15 mouse cellular contexts compared by ENCODE assay signal in genomic region chr9:123968290-123968912, GRCm38 (mm10). TPM values are rescaled to one million over a fixed set of nuclear protein-coding genes. Genes with fewer than 3 reads are reported as not detected.
A peak's percentile ranks its signal among the peaks of the same experiment; 100 is the strongest.
DNase-seq lines count a peak whose midpoint lies in the region; ATAC-seq and TF ChIP-seq lines count a peak whose summit lies in the region.
"Had no signal": no experiment of that assay in that cellular context is flagged by ENCODE, and none has a peak within 500 bp of the region (broad histone marks: within the 10 kb centered on the region; RNA-seq: fewer than 3 reads in every experiment).

Ccr1 (minus strand) TSS chr9:123968692.

- H3K4me1 ChIP-seq in liver, embryonic 12.5 days = peaks cover 19% of the 10 kb centered on the region
- H3K4me1 ChIP-seq in liver, embryonic 11.5 days (replicated peaks; ENCODE audit: control insufficient read depth, insufficient read depth, low read length) = peaks cover 3% of the 10 kb centered on the region
- peaks cover 16% of the 10 kb centered on the region for H3K4me1 ChIP-seq in bone marrow macrophage, adult 2 months (ENCODE audit: control insufficient read depth, insufficient read depth, low read length)
- H3K4me1 ChIP-seq in lung, embryonic 14.5 days (ENCODE audit: insufficient read depth) = no peaks in the 10 kb centered on the region
- peaks cover 2% of the 10 kb centered on the region; the same call in 1 of the 2 replicates for H3K4me1 ChIP-seq in small intestine, adult 2 months (ENCODE audit: control insufficient read depth, insufficient read depth, insufficient read length, low read length)
- H3K4me1 ChIP-seq in forebrain, embryonic 10.5 days = no peaks in the 10 kb centered on the region
- H3K4me1 ChIP-seq: heart, embryonic 13.5 days; limb, embryonic 13.5 days; midbrain, embryonic 13.5 days; neural tube, embryonic 13.5 days had no signal

- no peak for ATAC-seq in liver, embryonic 12.5 days
- no peak for ATAC-seq in liver, embryonic 11.5 days (replicated peaks; ENCODE audit: low FRiP score)
- no peak for ATAC-seq in lung, embryonic 14.5 days (ENCODE audit: insufficient read depth)
- ATAC-seq: midbrain, embryonic 13.5 days had no signal

- no peak within 1 kb of the TSS for H3K4me3 ChIP-seq in liver, embryonic 12.5 days
- no peak within 1 kb of the TSS for H3K4me3 ChIP-seq in liver, embryonic 11.5 days (ENCODE audit: low read depth, low read length)
- H3K4me3 ChIP-seq in bone marrow macrophage, adult 2 months (ENCODE audit: insufficient read depth, low read length) = no peak within 1 kb of the TSS
- no peak within 1 kb of the TSS for H3K4me3 ChIP-seq in lung, embryonic 14.5 days (ENCODE audit: low read depth, low read length)
- H3K4me3 ChIP-seq in small intestine, adult 2 months (ENCODE audit: low read depth, low read length) = no peak within 1 kb of the TSS
- no peak within 1 kb of the TSS for H3K4me3 ChIP-seq in forebrain, embryonic 10.5 days
- H3K4me3 ChIP-seq: heart, embryonic 13.5 days; limb, embryonic 13.5 days; midbrain, embryonic 13.5 days; neural tube, embryonic 13.5 days had no signal

- no peak for TF ChIP-seq POLR2A in bone marrow macrophage, adult 2 months (IDR thresholded peaks at IDR 0.05; ENCODE audit: borderline replicate concordance, low read depth, low read length)
- TF ChIP-seq POLR2A in small intestine, adult 2 months (IDR thresholded peaks at IDR 0.05; ENCODE audit: low read depth, low read length) = no peak

- no peak for DNase-seq in liver, embryonic 11.5 days (ENCODE audit: low spot score)
- DNase-seq in lung, embryonic 14.5 days = peak; percentile 5
- DNase-seq in cerebellum, postnatal 25 days = no peak
- no peak for DNase-seq in forebrain, embryonic 10.5 days (ENCODE audit: extremely low spot score, low spot score)
- DNase-seq: cerebellum, postnatal 36 days; layer of hippocampus, adult 9-11 months; thymus, adult 2 months had no signal

- H3K27ac ChIP-seq in liver, embryonic 12.5 days = peak within 1 kb of the TSS; percentile 59; the same call in 1 of the 2 replicates
- no peak within 1 kb of the TSS for H3K27ac ChIP-seq in liver, embryonic 11.5 days (ENCODE audit: low read depth, low read length)
- peak within 1 kb of the TSS; percentile 13; the same call in 1 of the 2 replicates for H3K27ac ChIP-seq in bone marrow macrophage, adult 2 months (ENCODE audit: insufficient read depth, low read depth, low read length)
- no peak within 1 kb of the TSS for H3K27ac ChIP-seq in lung, embryonic 14.5 days (ENCODE audit: low read depth)
- H3K27ac ChIP-seq in small intestine, adult 2 months (ENCODE audit: insufficient read depth, low read depth, low read length) = peak within 1 kb of the TSS; percentile 16; the same call in 1 of the 2 replicates
- no peak within 1 kb of the TSS for H3K27ac ChIP-seq in forebrain, embryonic 10.5 days
- H3K27ac ChIP-seq: heart, embryonic 13.5 days; hindbrain, embryonic 14.5 days; limb, embryonic 13.5 days; midbrain, embryonic 13.5 days; neural tube, embryonic 13.5 days had no signal

- no peak within 1 kb of the TSS for H3K9ac ChIP-seq in liver, embryonic 12.5 days
- H3K9ac ChIP-seq in liver, embryonic 11.5 days (ENCODE audit: low read depth, low read length) = no peak within 1 kb of the TSS
- H3K9ac ChIP-seq in lung, embryonic 14.5 days = no peak within 1 kb of the TSS
- H3K9ac ChIP-seq: heart, embryonic 13.5 days; hindbrain, embryonic 14.5 days; limb, embryonic 13.5 days; midbrain, embryonic 13.5 days; neural tube, embryonic 13.5 days had no signal

- TF ChIP-seq CTCF in bone marrow macrophage, adult 2 months (IDR thresholded peaks at IDR 0.05; ENCODE audit: low read depth, low read length) = no peak
- no peak for TF ChIP-seq CTCF in lung, embryonic 14.5 days (IDR thresholded peaks at IDR 0.05; ENCODE audit: low read depth)
- TF ChIP-seq CTCF in small intestine, adult 2 months (IDR thresholded peaks at IDR 0.05; ENCODE audit: extremely low read depth, insufficient read length, insufficient replicate concordance, low read depth, low read length) = no peak

- H3K4me2 ChIP-seq in liver, embryonic 12.5 days = no peak within 1 kb of the TSS
- no peak within 1 kb of the TSS; the same call in 1 of the 2 replicates for H3K4me2 ChIP-seq in liver, embryonic 11.5 days
- H3K4me2 ChIP-seq in lung, embryonic 14.5 days = no peak within 1 kb of the TSS
- H3K4me2 ChIP-seq: heart, embryonic 13.5 days; hindbrain, embryonic 14.5 days; limb, embryonic 13.5 days; midbrain, embryonic 13.5 days; neural tube, embryonic 13.5 days had no signal

- WGBS in liver, embryonic 12.5 days (ENCODE audit: insufficient replicate concordance) = 55% methylated on average over 1 of the region's 1 CpGs
- WGBS in liver, embryonic 11.5 days = 65% methylated on average over 1 of the region's 1 CpGs
- WGBS in lung, embryonic 14.5 days = 78% methylated on average over 1 of the region's 1 CpGs
- WGBS in small intestine, adult 2 months = 67% methylated on average over 1 of the region's 1 CpGs
- 80% methylated on average over 1 of the region's 1 CpGs for WGBS in forebrain, embryonic 10.5 days

- no peaks in the 10 kb centered on the region for H3K36me3 ChIP-seq in liver, embryonic 12.5 days
- no peaks in the 10 kb centered on the region for H3K36me3 ChIP-seq in liver, embryonic 11.5 days (ENCODE audit: control insufficient read depth, insufficient read depth, low read length)
- H3K36me3 ChIP-seq in lung, embryonic 14.5 days (ENCODE audit: insufficient read depth) = no peaks in the 10 kb centered on the region
- H3K36me3 ChIP-seq in small intestine, adult 2 months (ENCODE audit: control insufficient read depth, insufficient read depth, low read length) = no peaks in the 10 kb centered on the region
- H3K36me3 ChIP-seq in forebrain, embryonic 10.5 days (replicated peaks) = no peaks in the 10 kb centered on the region
- H3K36me3 ChIP-seq: heart, embryonic 13.5 days; limb, embryonic 13.5 days; midbrain, embryonic 13.5 days; neural tube, embryonic 13.5 days had no signal

- H3K27me3 ChIP-seq in liver, embryonic 12.5 days (replicated peaks) = no peaks in the 10 kb centered on the region
- H3K27me3 ChIP-seq in liver, embryonic 11.5 days (replicated peaks; ENCODE audit: control insufficient read depth, insufficient read depth, low read length) = no peaks in the 10 kb centered on the region
- H3K27me3 ChIP-seq in lung, embryonic 14.5 days (ENCODE audit: insufficient read depth, low read length) = no peaks in the 10 kb centered on the region
- no peaks in the 10 kb centered on the region for H3K27me3 ChIP-seq in small intestine, adult 2 months (ENCODE audit: control insufficient read depth, insufficient read depth, low read length)
- no peaks in the 10 kb centered on the region for H3K27me3 ChIP-seq in forebrain, embryonic 10.5 days (ENCODE audit: poor library complexity, severe bottlenecking)
- H3K27me3 ChIP-seq: heart, embryonic 13.5 days; limb, embryonic 13.5 days; midbrain, embryonic 13.5 days; neural tube, embryonic 13.5 days had no signal

- H3K9me3 ChIP-seq in liver, embryonic 12.5 days (replicated peaks) = no peaks in the 10 kb centered on the region
- H3K9me3 ChIP-seq in liver, embryonic 11.5 days (ENCODE audit: control insufficient read depth, low read length) = no peaks in the 10 kb centered on the region
- H3K9me3 ChIP-seq in lung, embryonic 14.5 days (ENCODE audit: low read depth, low read length) = no peaks in the 10 kb centered on the region
- no peaks in the 10 kb centered on the region for H3K9me3 ChIP-seq in forebrain, embryonic 10.5 days
- H3K9me3 ChIP-seq: heart, embryonic 13.5 days; limb, embryonic 13.5 days; midbrain, embryonic 13.5 days; neural tube, embryonic 13.5 days had no signal

RNA-seq across cellular contexts. Expression of gene Ccr1, which starts in this region (rescaled TPM):
- 1.4 and 1.6 TPM in 2 replicates for polyA plus RNA-seq in liver, embryonic 12.5 days (2016; fragmentation: Nextera tagmentation; extraction: Ambion mirVana)
- polyA plus RNA-seq in liver, embryonic 11.5 days (2014; fragmentation: Nextera tagmentation; extraction: Ambion mirVana) = 1.9 and 2.0 TPM in 2 replicates
- 6.0 and 6.5 TPM in 2 replicates for polyA plus RNA-seq in bone marrow macrophage, adult 2 months (2012; ENCODE audit: insufficient read depth, insufficient read length, missing spikeins)
- polyA plus RNA-seq in lung, embryonic 14.5 days (2014; fragmentation: Nextera tagmentation; extraction: Ambion mirVana) = 4.0 TPM in 2 replicates
- 1.2 and 1.3 TPM in 2 replicates for polyA plus RNA-seq in small intestine, adult 2 months (2012; rRNA removed)
- polyA plus RNA-seq in forebrain, embryonic 10.5 days (2016; fragmentation: Nextera tagmentation; extraction: Ambion mirVana) = 0.53 and 0.81 TPM in 2 replicates

Comparison
In these comparisons a context has a peak if more than half of its experiments do, and no peak if none do; other contexts are left out.
1. H3K27ac ChIP-seq: peak in liver, embryonic 12.5 days (single experiment), bone marrow macrophage, adult 2 months (single experiment) and small intestine, adult 2 months (single experiment); none in liver, embryonic 11.5 days (single experiment), lung, embryonic 14.5 days (single experiment) and forebrain, embryonic 10.5 days (single experiment).